Mouse (Mus musculus) cerebellum, adult 2 months (tissue): ENCODE measurements around the gene Raf1. TPM values are rescaled to one million over a fixed set of nuclear protein-coding genes. Genes with fewer than 3 reads are reported as not detected.

Experiments
- DNase-seq, 2 experiments: peaks; one replicate each; pipeline ENCODE4 v3.0.0; 2021
- H3K27ac ChIP-seq: fragments of 200-500 bp; 2 replicates; pipeline ENCODE4 v1.5.1; 2012; ENCODE audit warnings: low read length, control low read depth, inconsistent platforms; ENCODE audit not compliant: insufficient read depth
- H3K27me3 ChIP-seq: fragments of 200-500 bp; 2 replicates; pipeline ENCODE4 v1.6.1; 2012; ENCODE audit warnings: inconsistent platforms, mild to moderate bottlenecking, low read length, moderate library complexity; ENCODE audit not compliant: control insufficient read depth, insufficient read depth
- H3K4me1 ChIP-seq: fragments of 200-500 bp; 2 replicates; pipeline ENCODE4 v1.6.1; 2011; ENCODE audit warnings: low read length; ENCODE audit not compliant: control insufficient read depth, insufficient read depth
- H3K4me3 ChIP-seq: fragments of 200-500 bp; replicated peaks from 2 replicates; pipeline ENCODE3; 2011; ENCODE audit warnings: mild to moderate bottlenecking, low read depth, low read length, control low read depth; ENCODE audit not compliant: insufficient read depth
- CTCF ChIP-seq: fragments of 200-500 bp; IDR thresholded peaks from 2 replicates; pipeline ENCODE4 v1.5.1; 2011; ENCODE audit warnings: low read depth, mild to moderate bottlenecking, control low read depth, low read length, moderate library complexity, borderline replicate concordance; ENCODE audit not compliant: insufficient read depth
- POLR2A ChIP-seq: fragments of 200-500 bp; IDR thresholded peaks from 2 replicates; pipeline ENCODE4 v1.6.1; 2011; ENCODE audit warnings: low read length, control low read depth, borderline replicate concordance; ENCODE audit not compliant: insufficient read depth
- WGBS: fragments of 180-500 bp; shearing (Covaris S2); methylation state at CpG from one replicate; pipeline ENCODE4 v1.1.7; 2018; 5-methylcytosine and 5-hydroxymethylcytosine counted together
- polyA plus RNA-seq: library from polyadenylated mRNA; depleted of rRNA; stranded (reverse); fragments of >200 nt; gene quantifications from 2 replicates; pipeline ENCODE4 v1.2.3, GENCODE M21; 2012; rRNA removed

Gene Raf1
- polyA plus RNA-seq, 1 experiment = 152 TPM

- no peaks in the 10 kb centered on the region for H3K4me1 ChIP-seq
- 66% methylated on average over 3 of the region's 3 CpGs for WGBS
- H3K27me3 ChIP-seq = no peaks in the 10 kb centered on the region
- no peak overlapping the region for H3K27ac ChIP-seq
- TF ChIP-seq CTCF (0 out of 2 replicates have a peak, but pooled peaks have one; percentile 2), POLR2A (no peak)
- H3K4me3 ChIP-seq = no peak overlapping the region
- DNase-seq = no peak
Observed at GRCm38 (mm10) chr6:115584176-115584575, 92.3 kb downstream of the Raf1 start.

GRCm38 (mm10) chr6:115583430-115584125 lies 92.9 kb downstream of the Raf1 start:
- Histone ChIP-seq H3K4me1 (no peaks in the 10 kb centered on the region), H3K27me3 (no peaks in the 10 kb centered on the region), H3K27ac (no peak overlapping the region), H3K4me3 (no peak overlapping the region)
- DNase-seq = no peak
- TF ChIP-seq CTCF (no peak), POLR2A (no peak)
- WGBS = 82% methylated on average over 6 of the region's 6 CpGs

GRCm38 (mm10) chr6:115582328-115583115 lies 93.9 kb downstream of the Raf1 start:
- WGBS = 81% methylated on average over 10 of the region's 10 CpGs
- Histone ChIP-seq H3K27me3 (no peaks in the 10 kb centered on the region), H3K4me3 (no peak overlapping the region), H3K4me1 (no peaks in the 10 kb centered on the region), H3K27ac (no peak overlapping the region)
- no peak for DNase-seq
- TF ChIP-seq POLR2A = no peak
- no peak for TF ChIP-seq CTCF

GRCm38 (mm10) chr6:115580810-115581209 lies 95.6 kb downstream of the Raf1 start:
- WGBS = 85% methylated on average over 3 of the region's 3 CpGs
- H3K27ac ChIP-seq = no peak overlapping the region
- TF ChIP-seq POLR2A (no peak), CTCF (no peak)
- H3K4me3 ChIP-seq = no peak overlapping the region
- DNase-seq = no peak
- no peaks in the 10 kb centered on the region for H3K4me1 ChIP-seq
- no peaks in the 10 kb centered on the region for H3K27me3 ChIP-seq

GRCm38 (mm10) chr6:115577941-115578340 lies 98.5 kb downstream of the Raf1 start:
- WGBS = 94% methylated on average over 9 of the region's 9 CpGs
- H3K27me3 ChIP-seq = no peaks in the 10 kb centered on the region

GRCm38 (mm10) chr6:115577407-115577806 lies 99.0 kb downstream of the Raf1 start:
- no peak for DNase-seq
- no peak overlapping the region for H3K27ac ChIP-seq
- H3K27me3 ChIP-seq = no peaks in the 10 kb centered on the region
- no peaks in the 10 kb centered on the region for H3K4me1 ChIP-seq
- H3K4me3 ChIP-seq = no peak overlapping the region
- no peak for TF ChIP-seq CTCF
- TF ChIP-seq POLR2A = no peak
- 87% methylated on average over 5 of the region's 5 CpGs for WGBS

More at GRCm38 (mm10) chr6:115577941-115578340, 98.5 kb downstream of the Raf1 start:
- no peak overlapping the region for H3K27ac ChIP-seq
- no peak overlapping the region for H3K4me3 ChIP-seq
- TF ChIP-seq CTCF (no peak), POLR2A (no peak)
- H3K4me1 ChIP-seq = no peaks in the 10 kb centered on the region
- no peak for DNase-seq

GRCm38 (mm10) chr6:115574171-115574570 lies 102.3 kb downstream of the Raf1 start:
- Histone ChIP-seq H3K27me3 (no peaks in the 10 kb centered on the region), H3K27ac (no peak overlapping the region), H3K4me1 (no peaks in the 10 kb centered on the region), H3K4me3 (no peak overlapping the region)
- no peak for TF ChIP-seq POLR2A
- WGBS = 85% methylated on average over 7 of the region's 7 CpGs
- no peak for DNase-seq

Other genes starting within 250 kb of the Raf1 start
- 22.1 and 26.2 TPM in 2 replicates for gene Tsen2, start 132.0 kb downstream of the Raf1 start, polyA plus RNA-seq
- gene Mkrn2os, start 84.1 kb downstream of the Raf1 start, polyA plus RNA-seq = 0.08 and 0.15 TPM in 2 replicates
- gene Mkrn2, start 74.7 kb downstream of the Raf1 start, polyA plus RNA-seq = 34.7 and 37.7 TPM in 2 replicates
- 2.7 and 3.5 TPM in 2 replicates for gene Tmem40, start 85.8 kb upstream of the Raf1 start, polyA plus RNA-seq
- gene Cand2, start 97.9 kb upstream of the Raf1 start, polyA plus RNA-seq = 5.1 and 6.7 TPM in 2 replicates
- gene Rpl32, start 132.1 kb upstream of the Raf1 start, polyA plus RNA-seq = 680 and 720 TPM in 2 replicates
- 5.1 and 5.8 TPM in 2 replicates for gene Efcab12, start 161.8 kb upstream of the Raf1 start, polyA plus RNA-seq
- gene Mbd4, start 176.7 kb upstream of the Raf1 start, polyA plus RNA-seq = 9.5 and 10.9 TPM in 2 replicates
- 22.3 TPM in 2 replicates for gene Ift122, start 176.8 kb upstream of the Raf1 start, polyA plus RNA-seq